Mouse (Mus musculus): Measurements from ENCODE around the gene Il10rb.

The Il10rb gene

GRCm38 (mm10) chr16:91382261-91382790 is 23.6 kb upstream of the Il10rb start:
- no peak for DNase-seq (ENCODE audit: low spot score)

GRCm38 (mm10) chr16:91384221-91384620 is 21.7 kb upstream of the Il10rb start:
- no peak for DNase-seq (ENCODE audit: low spot score)

GRCm38 (mm10) chr16:91385621-91386020 is 20.3 kb upstream of the Il10rb start:
- DNase-seq (ENCODE audit: low spot score) = no peak

GRCm38 (mm10) chr16:91386419-91387120 is 19.4 kb upstream of the Il10rb start:
- DNase-seq (ENCODE audit: low spot score) = no peak

GRCm38 (mm10) chr16:91387121-91387486 is 18.9 kb upstream of the Il10rb start:
- no peak for DNase-seq (ENCODE audit: low spot score)

- peak; percentile 43 for DNase-seq (ENCODE audit: low spot score)
Measured at GRCm38 (mm10) chr16:91390100-91390499, 15.9 kb upstream of the Il10rb start.

- DNase-seq (ENCODE audit: low spot score) = no peak
Measured at GRCm38 (mm10) chr16:91391421-91391820, 14.5 kb upstream of the Il10rb start, which contains the start of gene Gm21970. TSS of gene Gm21970 (plus strand) at chr16:91391721.

GRCm38 (mm10) chr16:91394826-91395410 is 11.0 kb upstream of the Il10rb start:
- DNase-seq (ENCODE audit: low spot score) = no peak

GRCm38 (mm10) chr16:91395633-91396392 is 10.2 kb upstream of the Il10rb start:
- no peak for DNase-seq (ENCODE audit: low spot score)

GRCm38 (mm10) chr16:91396844-91397537 is 9.0 kb upstream of the Il10rb start:
- no peak for DNase-seq (ENCODE audit: low spot score)

- DNase-seq (ENCODE audit: low spot score) = no peak
Measured at GRCm38 (mm10) chr16:91398030-91398429, 7.9 kb upstream of the Il10rb start.

GRCm38 (mm10) chr16:91398944-91399343 is 7.0 kb upstream of the Il10rb start:
- DNase-seq (ENCODE audit: low spot score) = no peak

- DNase-seq (ENCODE audit: low spot score) = no peak
Measured at GRCm38 (mm10) chr16:91401569-91402165, 4.3 kb upstream of the Il10rb start.

GRCm38 (mm10) chr16:91403784-91404183 is 2.2 kb upstream of the Il10rb start:
- DNase-seq (ENCODE audit: low spot score) = no peak

- DNase-seq (ENCODE audit: low spot score) = no peak
Measured at GRCm38 (mm10) chr16:91404187-91404586, 1.8 kb upstream of the Il10rb start.

- DNase-seq (ENCODE audit: low spot score) = no peak
Measured at GRCm38 (mm10) chr16:91404828-91405577, 961 bp upstream of the Il10rb start.

- peak; percentile 41 for DNase-seq (ENCODE audit: low spot score)
Measured at GRCm38 (mm10) chr16:91406585-91407220, 739 bp downstream of the Il10rb start.

- peak; percentile 61 for DNase-seq (ENCODE audit: low spot score)
Measured at GRCm38 (mm10) chr16:91413102-91413844, 7.3 kb downstream of the Il10rb start.

GRCm38 (mm10) chr16:91415391-91416189 is 9.6 kb downstream of the Il10rb start:
- no peak for DNase-seq (ENCODE audit: low spot score)
